Mouse (Mus musculus) testis, adult 2 months (tissue): ENCODE measurements around the gene Rexo4. TPM values are rescaled to one million over a fixed set of nuclear protein-coding genes. Genes with fewer than 3 reads are reported as not detected.

Experiments
- H3K27ac ChIP-seq: fragments of 200-500 bp; 2 replicates; pipeline ENCODE4 v1.5.1; 2012; ENCODE audit warnings: low read depth, low read length; ENCODE audit not compliant: control insufficient read depth, insufficient read depth
- H3K27me3 ChIP-seq: fragments of 200-500 bp; 2 replicates; pipeline ENCODE4 v1.6.1; 2012; ENCODE audit warnings: mild to moderate bottlenecking, low read length, moderate library complexity; ENCODE audit not compliant: control insufficient read depth, insufficient read depth
- H3K36me3 ChIP-seq: fragments of 200-500 bp; 2 replicates; pipeline ENCODE4 v1.6.1; 2012; ENCODE audit warnings: mild to moderate bottlenecking, low read length; ENCODE audit not compliant: control insufficient read depth, insufficient read depth
- H3K4me1 ChIP-seq: fragments of 200-500 bp; 2 replicates; pipeline ENCODE4 v1.6.1; 2012; ENCODE audit warnings: low read length; ENCODE audit not compliant: control insufficient read depth, insufficient read depth
- H3K4me3 ChIP-seq: fragments of 200-500 bp; 2 replicates; pipeline ENCODE4 v1.5.1; 2012; ENCODE audit warnings: low read depth, mild to moderate bottlenecking, low read length, moderate library complexity, mixed read lengths; ENCODE audit not compliant: control insufficient read depth
- CTCF ChIP-seq: fragments of 200-500 bp; IDR thresholded peaks from 2 replicates; pipeline ENCODE4 v1.5.1; 2012; ENCODE audit warnings: low read depth, mild to moderate bottlenecking, inconsistent platforms, low read length, moderate library complexity; ENCODE audit not compliant: control insufficient read depth, insufficient read depth, insufficient replicate concordance
- POLR2A ChIP-seq: fragments of 200-500 bp; IDR thresholded peaks from 2 replicates; pipeline ENCODE4 v1.6.1; 2012; ENCODE audit warnings: low read depth, mild to moderate bottlenecking, inconsistent platforms, low read length, moderate library complexity; ENCODE audit not compliant: control insufficient read depth
- polyA plus RNA-seq: library from polyadenylated mRNA; depleted of rRNA; stranded (reverse); fragments of >200 nt; gene quantifications from 2 replicates; pipeline ENCODE4 v1.2.3, GENCODE M21; 2012; rRNA removed

Rexo4 gene
- 11.3 and 11.8 TPM in 2 replicates for polyA plus RNA-seq

- Histone ChIP-seq H3K4me3 (peak within 1 kb of the TSS; percentile 94), H3K27ac (peak within 1 kb of the TSS; percentile 96), H3K4me1 (peaks cover 5% of the 10 kb centered on the region), H3K36me3 (no peaks in the 10 kb centered on the region), H3K27me3 (no peaks in the 10 kb centered on the region)
- no peak for TF ChIP-seq CTCF
- TF ChIP-seq POLR2A, result peak; percentile 63; the same call in 1 of the 2 replicates
Measured at GRCm38 (mm10) chr2:26963923-26964723, at the start of gene Rexo4. TSS of gene Rexo4 (minus strand) at chr2:26964386.

- Histone ChIP-seq H3K36me3 (no peaks in the 10 kb centered on the region), H3K4me3 (peak within 1 kb of the TSS; percentile 92), H3K27ac (peak within 1 kb of the TSS; percentile 72), H3K27me3 (no peaks in the 10 kb centered on the region), H3K4me1 (peaks cover 15% of the 10 kb centered on the region)
- peak; percentile 71; the same call in 1 of the 2 replicates for TF ChIP-seq POLR2A
- no peak for TF ChIP-seq CTCF
Measured at GRCm38 (mm10) chr2:27009714-27010244, 45.6 kb upstream of the Rexo4 start, which contains the start of gene Cacfd1. TSS of gene Cacfd1 (plus strand) at chr2:27009926.

DNA sequence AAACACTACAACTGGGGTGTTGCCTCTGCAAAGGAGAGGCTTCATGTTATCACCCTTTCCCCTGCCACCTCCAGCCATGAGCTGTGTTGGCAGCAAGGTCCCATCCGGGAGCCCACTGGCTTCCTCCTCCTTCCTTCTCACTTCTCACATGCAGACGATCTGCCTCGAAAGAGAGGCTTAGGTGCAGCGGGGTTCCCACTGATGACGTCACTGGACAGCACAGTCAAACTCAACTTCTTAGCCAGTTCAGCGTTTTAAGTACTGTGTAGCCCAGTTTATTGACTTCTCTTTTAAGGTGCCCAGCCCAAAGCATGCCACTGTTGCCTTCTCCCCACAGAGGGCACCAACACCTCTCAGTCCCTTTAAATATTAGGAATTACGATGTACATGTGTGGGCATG lies 43.5 kb upstream of the Rexo4 start:
- TF ChIP-seq POLR2A (no peak), CTCF (no peak)
- Histone ChIP-seq H3K4me1 (peaks cover 15% of the 10 kb centered on the region), H3K27me3 (no peaks in the 10 kb centered on the region)

DNA sequence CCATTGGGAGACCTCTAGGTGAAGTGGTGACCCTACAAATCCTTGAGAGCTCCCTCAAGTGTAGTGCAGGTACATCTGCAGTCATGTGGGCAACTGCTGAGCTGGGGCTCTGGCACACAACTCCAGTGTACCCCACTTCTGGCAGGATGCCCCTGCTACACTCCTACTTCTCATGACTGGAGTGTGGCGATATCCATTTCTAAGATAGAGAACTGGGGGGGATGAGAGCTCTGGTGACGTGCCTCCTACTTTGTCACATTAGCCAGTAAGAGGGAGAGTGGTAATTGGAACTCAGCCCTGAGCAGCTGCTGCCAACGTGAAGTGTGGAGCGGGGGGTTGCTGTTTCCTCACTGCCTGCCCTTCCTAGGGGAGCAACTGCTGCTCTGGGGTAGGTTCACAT lies 42.1 kb upstream of the Rexo4 start:
- H3K4me3 ChIP-seq, result no peak overlapping the region
- TF ChIP-seq POLR2A (no peak), CTCF (no peak)
- H3K4me1 ChIP-seq, result peaks cover 15% of the 10 kb centered on the region
- no peak overlapping the region for H3K27ac ChIP-seq
- H3K36me3 ChIP-seq, result no peaks in the 10 kb centered on the region
- H3K27me3 ChIP-seq, result no peaks in the 10 kb centered on the region

More for the DNA sequence above, 43.5 kb upstream of the Rexo4 start:
- no peak overlapping the region for H3K4me3 ChIP-seq
- H3K36me3 ChIP-seq, result no peaks in the 10 kb centered on the region
- no peak overlapping the region for H3K27ac ChIP-seq

- H3K27me3 ChIP-seq, result no peaks in the 10 kb centered on the region
- H3K27ac ChIP-seq, result no peak overlapping the region
- no peak for TF ChIP-seq CTCF
- TF ChIP-seq POLR2A, result no peak
- no peaks in the 10 kb centered on the region for H3K36me3 ChIP-seq
- H3K4me3 ChIP-seq, result no peak overlapping the region
- no peaks in the 10 kb centered on the region for H3K4me1 ChIP-seq
Measured at GRCm38 (mm10) chr2:26997993-26998392, 33.8 kb upstream of the Rexo4 start.

DNA sequence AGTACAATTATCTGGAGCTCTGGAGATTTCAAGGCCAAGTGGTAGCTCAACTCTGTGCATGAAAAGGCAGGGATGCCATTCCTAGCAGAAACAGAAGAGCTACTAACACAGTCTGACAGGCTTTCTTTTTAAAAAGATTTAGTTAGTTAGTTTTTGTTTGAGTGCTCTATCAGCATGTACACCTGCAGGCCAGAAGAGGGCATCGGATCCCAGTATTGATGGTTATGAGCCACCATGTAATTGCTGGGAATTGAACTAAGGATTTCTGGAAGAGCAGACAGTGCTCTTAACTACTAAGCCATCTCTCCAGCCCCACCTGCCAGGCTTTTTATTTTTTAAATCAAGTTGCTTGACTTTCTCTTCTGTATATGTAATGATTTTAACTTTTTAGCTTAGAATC lies 33.3 kb upstream of the Rexo4 start:
- H3K27ac ChIP-seq, result no peak overlapping the region
- H3K4me3 ChIP-seq, result no peak overlapping the region
- no peaks in the 10 kb centered on the region for H3K27me3 ChIP-seq
- no peaks in the 10 kb centered on the region for H3K36me3 ChIP-seq
- TF ChIP-seq CTCF (no peak), POLR2A (no peak)
- H3K4me1 ChIP-seq, result no peaks in the 10 kb centered on the region

GRCm38 (mm10) chr2:26993936-26994335 lies 29.8 kb upstream of the Rexo4 start:
- no peak overlapping the region for H3K4me3 ChIP-seq

More at GRCm38 (mm10) chr2:26993936-26994335, 29.8 kb upstream of the Rexo4 start:
- H3K4me1 ChIP-seq, result no peaks in the 10 kb centered on the region
- H3K27me3 ChIP-seq, result no peaks in the 10 kb centered on the region
- H3K27ac ChIP-seq, result no peak overlapping the region
- H3K36me3 ChIP-seq, result no peaks in the 10 kb centered on the region
- TF ChIP-seq CTCF (no peak), POLR2A (no peak)
